Mouse (Mus musculus) kidney, adult 2 months (tissue): Measurements from ENCODE around the gene Galnt17.

Source experiments
- CTCF ChIP-seq: fragments of 200-500 bp; conservative IDR thresholded peaks from 2 replicates; pipeline ENCODE4 v1.5.1; 2011; ENCODE audit warnings: low read depth, mild to moderate bottlenecking, control low read depth, low read length, moderate library complexity, mixed read lengths; ENCODE audit not compliant: insufficient read depth, insufficient read length
- POLR2A ChIP-seq: fragments of 200-500 bp; IDR thresholded peaks from one replicate; pipeline ENCODE4 v1.6.1; 2011; ENCODE audit warnings: low read depth, low read length, control low read depth

DNA sequence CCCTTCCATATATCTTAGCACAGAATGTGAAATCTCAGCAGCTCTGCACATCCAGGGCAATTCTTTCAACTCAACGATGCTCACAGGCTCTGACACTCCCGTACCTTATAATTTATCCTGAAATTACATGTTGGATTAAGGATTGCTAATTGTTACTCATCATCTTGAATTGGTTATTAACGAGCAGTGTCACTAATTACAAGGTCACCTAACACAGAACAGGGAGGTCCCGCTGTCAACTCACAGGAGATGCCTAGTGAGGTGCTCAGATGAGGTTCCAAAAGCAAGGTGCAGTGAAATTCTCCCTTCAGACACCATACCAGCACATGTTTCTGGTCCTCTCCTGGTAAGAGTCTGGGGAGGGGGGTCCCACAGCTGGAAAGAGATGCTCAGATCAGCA, 234.0 kb downstream of the Galnt17 start:
- TF ChIP-seq POLR2A (no peak), CTCF (no peak)
